Mouse (Mus musculus): ENCODE data around the gene Rapgef5. TPM values are rescaled to one million over a fixed set of nuclear protein-coding genes. Genes with fewer than 3 reads are reported as not detected.

Rapgef5 gene
- total and polyA plus RNA-seq, 3 experiments = 4.2 to 6.8 (median 4.8) TPM

DNA sequence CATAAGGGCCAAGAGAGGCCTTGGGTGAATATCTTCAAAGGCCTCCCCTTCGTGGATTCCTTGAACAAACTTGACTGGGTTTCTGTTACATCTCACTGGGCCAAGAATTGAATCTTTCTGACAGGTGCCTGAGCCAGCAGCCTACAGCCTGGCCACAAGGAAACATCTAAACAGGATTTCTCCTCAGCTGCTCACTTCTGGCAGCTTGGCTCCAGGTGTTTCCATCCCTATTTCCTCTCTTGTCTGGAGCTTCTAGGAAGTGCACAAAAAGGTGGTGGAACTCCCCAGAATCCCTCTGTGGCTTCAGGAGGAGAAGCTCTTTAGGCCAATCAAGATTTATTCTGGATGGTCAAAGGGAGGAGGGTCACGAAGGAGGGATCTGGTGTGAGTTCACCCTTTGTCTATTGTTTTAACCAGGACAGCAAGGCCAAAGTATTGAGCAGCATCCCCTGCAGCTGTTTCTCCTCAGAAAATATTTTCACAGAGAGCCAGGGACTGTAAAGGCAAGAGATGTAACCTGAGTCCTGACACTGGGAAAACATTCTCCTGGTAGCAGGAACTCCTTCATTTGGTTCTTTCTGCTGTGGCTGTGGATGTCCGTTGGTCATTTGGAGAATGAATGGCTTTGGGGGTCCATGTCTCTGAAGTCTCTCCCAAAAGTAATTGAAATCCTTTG lies 19.6 kb upstream of the Rapgef5 start:
- no peak for DNase-seq (ENCODE audit: extremely low read depth)
- dilution Hi-C loops (cut with MboI; ENCODE audit: extremely low pct_ligation_motif_present, extremely low pct_unique_long_range_greater_than_20kb, low sequenced_read_pairs) (no loop called here), in situ Hi-C loops (cut with MboI; ENCODE audit: low pct_ligation_motif_present, low pct_unique_long_range_greater_than_20kb, low sequenced_read_pairs) (no loop called here)
- Histone ChIP-seq H3K36me3 (replicated peaks in 1 of 2; ENCODE audit: control insufficient read depth in 1 of 2, insufficient read depth in 1 of 2, low read length in 1 of 2) (no peaks in the 10 kb centered on the region), H3K4me2 (ENCODE audit: insufficient read depth, low read depth, poor library complexity, severe bottlenecking) (no peak overlapping the region), H3K9ac (ENCODE audit: insufficient read depth, low read depth) (no peak overlapping the region), H3K9me3 (replicated peaks; ENCODE audit: low read length) (no peaks in the 10 kb centered on the region), H3K27me3 (replicated peaks) (no peaks in the 10 kb centered on the region), H3K4me3 (replicated peaks in 1 of 3; ENCODE audit: low read depth in 2 of 3, low read length in 2 of 3, poor library complexity in 1 of 3) (no peak overlapping the region), H3K4me1 (ENCODE audit: control insufficient read depth in 1 of 2, insufficient read depth in 2 of 2) (no peaks in the 10 kb centered on the region), H3K79me2 (replicated peaks; ENCODE audit: control insufficient read depth, extremely low read depth, insufficient read depth, poor library complexity, severe bottlenecking) (no peaks in the 10 kb centered on the region), H3K27ac (ENCODE audit: insufficient read depth, low read depth) (no peak overlapping the region)
- TF ChIP-seq PAX5 (IDR thresholded peaks at IDR 0.05; ENCODE audit: low read length) (no peak), JUND (conservative IDR thresholded peaks at IDR 0.05; ENCODE audit: low read depth, low read length) (no peak), ELF1 (IDR thresholded peaks at IDR 0.05; ENCODE audit: low read depth, low read length) (no peak), ZKSCAN1 (IDR thresholded peaks at IDR 0.05; ENCODE audit: borderline replicate concordance, low read depth, low read length) (no peak), MEF2A (IDR thresholded peaks at IDR 0.05; ENCODE audit: borderline replicate concordance, low read depth, low read length) (no peak), CHD2 (IDR thresholded peaks at IDR 0.05; ENCODE audit: low read length) (no peak), E2F4 (IDR thresholded peaks at IDR 0.05; ENCODE audit: insufficient replicate concordance, low read depth, low read length) (no peak)

GRCm38 (mm10) chr12:117497361-117497760 lies 18.9 kb upstream of the Rapgef5 start:
- dilution Hi-C loops (cut with MboI; ENCODE audit: extremely low pct_ligation_motif_present, extremely low pct_unique_long_range_greater_than_20kb, low sequenced_read_pairs) = no loop called here
- Histone ChIP-seq H3K4me3 (replicated peaks in 1 of 3; ENCODE audit: low read depth in 2 of 3, low read length in 2 of 3, poor library complexity in 1 of 3) (no peak overlapping the region), H3K27me3 (replicated peaks) (no peaks in the 10 kb centered on the region), H3K4me2 (ENCODE audit: insufficient read depth, low read depth, poor library complexity, severe bottlenecking) (no peak overlapping the region), H3K9ac (ENCODE audit: insufficient read depth, low read depth) (no peak overlapping the region), H3K4me1 (ENCODE audit: control insufficient read depth in 1 of 2, insufficient read depth in 2 of 2) (no peaks in the 10 kb centered on the region), H3K9me3 (replicated peaks; ENCODE audit: low read length) (no peaks in the 10 kb centered on the region), H3K36me3 (replicated peaks in 1 of 2; ENCODE audit: control insufficient read depth in 1 of 2, insufficient read depth in 1 of 2, low read length in 1 of 2) (no peaks in the 10 kb centered on the region), H3K79me2 (replicated peaks; ENCODE audit: control insufficient read depth, extremely low read depth, insufficient read depth, poor library complexity, severe bottlenecking) (no peaks in the 10 kb centered on the region), H3K27ac (ENCODE audit: insufficient read depth, low read depth) (no peak overlapping the region)
- TF ChIP-seq GABPA (IDR thresholded peaks at IDR 0.05; ENCODE audit: insufficient replicate concordance, low read depth, low read length) = no peak
- no peak for TF ChIP-seq IRF4 (IDR thresholded peaks at IDR 0.05; ENCODE audit: low read depth, low read length)
- TF ChIP-seq NRF1 (IDR thresholded peaks at IDR 0.05; ENCODE audit: low read depth, low read length) = no peak
- DNase-seq (ENCODE audit: extremely low read depth) = no peak
- in situ Hi-C loops (cut with MboI; ENCODE audit: low pct_ligation_motif_present, low pct_unique_long_range_greater_than_20kb, low sequenced_read_pairs) = no loop called here

DNA sequence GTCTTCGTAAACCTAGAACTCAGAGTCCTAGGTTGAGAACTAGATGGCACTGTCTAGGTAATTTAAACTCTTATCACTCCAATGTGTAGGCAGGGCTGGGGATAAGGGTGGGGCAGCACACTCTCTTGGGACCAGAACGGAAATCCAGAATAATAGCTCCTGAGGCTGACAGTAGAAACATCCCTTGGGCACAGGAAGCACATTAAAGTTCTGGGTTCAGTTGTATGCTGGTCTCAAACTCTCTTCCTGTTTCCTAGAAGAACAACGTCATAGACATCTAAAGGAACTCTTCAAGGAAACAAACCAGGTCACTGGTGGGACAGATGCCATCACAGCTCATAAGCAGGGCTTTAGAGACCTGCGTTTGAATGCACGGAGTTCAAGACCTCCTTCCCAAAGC lies 17.0 kb upstream of the Rapgef5 start:
- dilution Hi-C loops (cut with MboI; ENCODE audit: extremely low pct_ligation_motif_present, extremely low pct_unique_long_range_greater_than_20kb, low sequenced_read_pairs) = no loop called here
- no peak overlapping the region for H3K27ac ChIP-seq (ENCODE audit: insufficient read depth, low read depth)
- H3K9ac ChIP-seq (ENCODE audit: insufficient read depth, low read depth) = no peak overlapping the region
- no peaks in the 10 kb centered on the region for H3K9me3 ChIP-seq (replicated peaks; ENCODE audit: low read length)
- no peak overlapping the region for H3K4me3 ChIP-seq (replicated peaks in 1 of 3; ENCODE audit: low read depth in 2 of 3, low read length in 2 of 3, poor library complexity in 1 of 3)
- H3K79me2 ChIP-seq (replicated peaks; ENCODE audit: control insufficient read depth, extremely low read depth, insufficient read depth, poor library complexity, severe bottlenecking) = no peaks in the 10 kb centered on the region
- TF ChIP-seq ELF1 (IDR thresholded peaks at IDR 0.05; ENCODE audit: low read depth, low read length) (no peak), MAZ (IDR thresholded peaks at IDR 0.05; ENCODE audit: low read depth, low read length) (no peak), MAFK (IDR thresholded peaks at IDR 0.05; ENCODE audit: insufficient replicate concordance, low read length) (no peak), CHD2 (IDR thresholded peaks at IDR 0.05; ENCODE audit: low read length) (no peak), RCOR1 (conservative IDR thresholded peaks at IDR 0.05; ENCODE audit: low read depth, low read length) (no peak), MAX (IDR thresholded peaks at IDR 0.05; ENCODE audit: low read length) (no peak), ZC3H11A (IDR thresholded peaks at IDR 0.05; ENCODE audit: low read depth, low read length) (no peak), E2F4 (IDR thresholded peaks at IDR 0.05; ENCODE audit: insufficient replicate concordance, low read depth, low read length) (no peak), TBP (conservative IDR thresholded peaks at IDR 0.05; ENCODE audit: low read depth, low read length) (no peak), NELFE (IDR thresholded peaks at IDR 0.05; ENCODE audit: low read depth, low read length) (no peak), KAT2A (IDR thresholded peaks at IDR 0.05; ENCODE audit: insufficient replicate concordance, low read length) (no peak), POLR2A (IDR thresholded peaks at IDR 0.05; ENCODE audit: low read depth, low read length) (no peak), BHLHE40 (IDR thresholded peaks at IDR 0.05; ENCODE audit: low read depth, low read length) (no peak)
- DNase-seq (ENCODE audit: extremely low read depth) = no peak
- in situ Hi-C loops (cut with MboI; ENCODE audit: low pct_ligation_motif_present, low pct_unique_long_range_greater_than_20kb, low sequenced_read_pairs) = no loop called here
- no peaks in the 10 kb centered on the region for H3K36me3 ChIP-seq (replicated peaks in 1 of 2; ENCODE audit: control insufficient read depth in 1 of 2, insufficient read depth in 1 of 2, low read length in 1 of 2)
- no peaks in the 10 kb centered on the region for H3K4me1 ChIP-seq (ENCODE audit: control insufficient read depth in 1 of 2, insufficient read depth in 2 of 2)
- H3K4me2 ChIP-seq (ENCODE audit: insufficient read depth, low read depth, poor library complexity, severe bottlenecking) = no peak overlapping the region
- H3K27me3 ChIP-seq (replicated peaks) = no peaks in the 10 kb centered on the region

Data from CH12.LX (cell line).